Mouse (Mus musculus): ENCODE results near the gene Cilp2. TPM values are rescaled to one million over a fixed set of nuclear protein-coding genes. Genes with fewer than 3 reads are reported as not detected.
A peak's percentile ranks its signal among the peaks of the same experiment; 100 is the strongest.

The Cilp2 gene
- polyA plus RNA-seq, 1 experiment from 2014 or later = 0.02 TPM

- DNase-seq = no peak
- Histone ChIP-seq H3K9ac (replicated peaks) (no peak overlapping the region), H3K4me3 (ENCODE audit: low read depth, low read length) (no peak overlapping the region), H3K4me1 (ENCODE audit: insufficient read depth) (0 out of 2 replicates have a peak, but pooled peaks cover 6% of the 10 kb centered on the region), H3K9me3 (ENCODE audit: low read length) (no peaks in the 10 kb centered on the region), H3K4me2 (ENCODE audit: low read depth, low read length) (no peak overlapping the region), H3K27ac (ENCODE audit: low read depth) (no peak overlapping the region), H3K36me3 (replicated peaks; ENCODE audit: insufficient read depth, low read length) (no peaks in the 10 kb centered on the region), H3K27me3 (ENCODE audit: insufficient read depth, low read length) (no peaks in the 10 kb centered on the region)
- ATAC-seq = peak; percentile 41; the same call in 1 of the 2 replicates
- WGBS (ENCODE audit: insufficient replicate concordance) = 74% methylated on average over 8 of the region's 8 CpGs
- no peak for TF ChIP-seq CTCF (IDR thresholded peaks at IDR 0.05; ENCODE audit: low read depth)
- TF ChIP-seq EP300 (IDR thresholded peaks at IDR 0.05; ENCODE audit: low read depth) = no peak
Observed at GRCm38 (mm10) chr8:69848951-69849350, 38.5 kb downstream of the Cilp2 start.

GRCm38 (mm10) chr8:69847167-69848065 is 40.1 kb downstream of the Cilp2 start:
- ATAC-seq (no peak), DNase-seq (no peak)
- H3K9me3 ChIP-seq (ENCODE audit: low read length) = no peaks in the 10 kb centered on the region
- no peak overlapping the region for H3K9ac ChIP-seq (replicated peaks)
- 70% methylated on average over 3 of the region's 3 CpGs for WGBS (ENCODE audit: insufficient replicate concordance)
- no peak overlapping the region for H3K4me2 ChIP-seq (ENCODE audit: low read depth, low read length)
- no peaks in the 10 kb centered on the region for H3K27me3 ChIP-seq (ENCODE audit: insufficient read depth, low read length)
- H3K4me1 ChIP-seq (ENCODE audit: insufficient read depth) = 0 out of 2 replicates have a peak, but pooled peaks cover 6% of the 10 kb centered on the region
- H3K27ac ChIP-seq (ENCODE audit: low read depth) = no peak overlapping the region
- H3K36me3 ChIP-seq (replicated peaks; ENCODE audit: insufficient read depth, low read length) = no peaks in the 10 kb centered on the region
- H3K4me3 ChIP-seq (ENCODE audit: low read depth, low read length) = no peak overlapping the region
- TF ChIP-seq EP300 (IDR thresholded peaks at IDR 0.05; ENCODE audit: low read depth) (no peak), CTCF (IDR thresholded peaks at IDR 0.05; ENCODE audit: low read depth) (no peak)

GRCm38 (mm10) chr8:69837057-69837682 is 50.3 kb downstream of the Cilp2 start:
- TF ChIP-seq CTCF (IDR thresholded peaks at IDR 0.05; ENCODE audit: low read depth) (no peak), EP300 (IDR thresholded peaks at IDR 0.05; ENCODE audit: low read depth) (no peak)
- WGBS (ENCODE audit: insufficient replicate concordance) = 68% methylated on average over 8 of the region's 8 CpGs
- ATAC-seq (peak; percentile 72), DNase-seq (no peak)
- Histone ChIP-seq H3K36me3 (replicated peaks; ENCODE audit: insufficient read depth, low read length) (no peaks in the 10 kb centered on the region; the same call in 1 of the 2 replicates), H3K27ac (ENCODE audit: low read depth) (no peak overlapping the region), H3K4me1 (ENCODE audit: insufficient read depth) (peaks cover 8% of the 10 kb centered on the region), H3K9me3 (ENCODE audit: low read length) (no peaks in the 10 kb centered on the region), H3K4me2 (ENCODE audit: low read depth, low read length) (no peak overlapping the region), H3K27me3 (ENCODE audit: insufficient read depth, low read length) (no peaks in the 10 kb centered on the region), H3K4me3 (ENCODE audit: low read depth, low read length) (no peak overlapping the region), H3K9ac (replicated peaks) (no peak overlapping the region)

- DNase-seq (peak; percentile 84), ATAC-seq (peak; percentile 87)
- peak within 1 kb of the TSS; percentile 96 for H3K4me2 ChIP-seq (ENCODE audit: low read depth, low read length)
- no peaks in the 10 kb centered on the region for H3K9me3 ChIP-seq (ENCODE audit: low read length)
- TF ChIP-seq EP300 (IDR thresholded peaks at IDR 0.05; ENCODE audit: low read depth) = no peak
- peak; percentile 29 for TF ChIP-seq CTCF (IDR thresholded peaks at IDR 0.05; ENCODE audit: low read depth)
- H3K27me3 ChIP-seq (ENCODE audit: insufficient read depth, low read length) = no peaks in the 10 kb centered on the region
- H3K36me3 ChIP-seq (replicated peaks; ENCODE audit: insufficient read depth, low read length) = no peaks in the 10 kb centered on the region; the same call in 1 of the 2 replicates
- peaks cover 13% of the 10 kb centered on the region for H3K4me1 ChIP-seq (ENCODE audit: insufficient read depth)
- peak within 1 kb of the TSS; percentile 62 for H3K9ac ChIP-seq (replicated peaks)
- H3K27ac ChIP-seq (ENCODE audit: low read depth) = no peak within 1 kb of the TSS; the same call in 1 of the 2 replicates
- WGBS (ENCODE audit: insufficient replicate concordance) = under 1% methylated on average over 37 of the region's 38 CpGs
- peak within 1 kb of the TSS; percentile 60 for H3K4me3 ChIP-seq (ENCODE audit: low read depth, low read length)
Observed at GRCm38 (mm10) chr8:69832298-69832853, 55.1 kb downstream of the Cilp2 start, which contains the start of gene Pbx4. TSS of gene Pbx4 (plus strand) at chr8:69832491.

Other genes starting within 250 kb of the Cilp2 start
- 0.28 and 0.32 TPM in 2 replicates for gene Zfp964, start 233.2 kb downstream of the Cilp2 start, polyA plus RNA-seq (2015; fragmentation: Nextera tagmentation; extraction: Ambion mirVana)
- gene Zfp869, start 177.0 kb downstream of the Cilp2 start, polyA plus RNA-seq (2015; fragmentation: Nextera tagmentation; extraction: Ambion mirVana) = 6.8 and 7.9 TPM in 2 replicates
- 2.1 and 2.3 TPM in 2 replicates for gene Zfp963, start 137.7 kb downstream of the Cilp2 start, polyA plus RNA-seq (2015; fragmentation: Nextera tagmentation; extraction: Ambion mirVana)
- gene Gm20422, start 112.8 kb downstream of the Cilp2 start, polyA plus RNA-seq (2015; fragmentation: Nextera tagmentation; extraction: Ambion mirVana) = 0.18 and 0.86 TPM in 2 replicates
- 12.9 and 13.8 TPM in 2 replicates for gene Atp13a1, start 96.5 kb downstream of the Cilp2 start, polyA plus RNA-seq (2015; fragmentation: Nextera tagmentation; extraction: Ambion mirVana)
- gene Zfp866, start 96.5 kb downstream of the Cilp2 start, polyA plus RNA-seq (2015; fragmentation: Nextera tagmentation; extraction: Ambion mirVana) = 3.6 and 4.6 TPM in 2 replicates
- 6.2 and 7.4 TPM in 2 replicates for gene Gmip, start 79.0 kb downstream of the Cilp2 start, polyA plus RNA-seq (2015; fragmentation: Nextera tagmentation; extraction: Ambion mirVana)
- 0.04 and 0.05 TPM in 2 replicates for gene Lpar2, start 65.3 kb downstream of the Cilp2 start, polyA plus RNA-seq (2015; fragmentation: Nextera tagmentation; extraction: Ambion mirVana)
- gene Pbx4, start 55.2 kb downstream of the Cilp2 start, polyA plus RNA-seq (2015; fragmentation: Nextera tagmentation; extraction: Ambion mirVana) = 2.3 and 2.7 TPM in 2 replicates
- 1.3 and 1.7 TPM in 2 replicates for gene Tssk6, start 14.5 kb upstream of the Cilp2 start, polyA plus RNA-seq (2015; fragmentation: Nextera tagmentation; extraction: Ambion mirVana)
- 152 TPM in 2 replicates for gene Ndufa13, start 14.9 kb upstream of the Cilp2 start, polyA plus RNA-seq (2015; fragmentation: Nextera tagmentation; extraction: Ambion mirVana)
- 0.72 and 0.89 TPM in 2 replicates for gene Yjefn3, start 15.0 kb upstream of the Cilp2 start, polyA plus RNA-seq (2015; fragmentation: Nextera tagmentation; extraction: Ambion mirVana)
- 19.5 and 20.7 TPM in 2 replicates for gene Gatad2a, start 108.7 kb upstream of the Cilp2 start, polyA plus RNA-seq (2015; fragmentation: Nextera tagmentation; extraction: Ambion mirVana)
- gene Mau2, start 155.0 kb upstream of the Cilp2 start, polyA plus RNA-seq (2015; fragmentation: Nextera tagmentation; extraction: Ambion mirVana) = 11.1 and 12.2 TPM in 2 replicates
- 11.7 and 11.8 TPM in 2 replicates for gene Sugp1, start 155.1 kb upstream of the Cilp2 start, polyA plus RNA-seq (2015; fragmentation: Nextera tagmentation; extraction: Ambion mirVana)
- gene Tm6sf2, start 185.2 kb upstream of the Cilp2 start, polyA plus RNA-seq (2015; fragmentation: Nextera tagmentation; extraction: Ambion mirVana) = 32.5 and 38.7 TPM in 2 replicates
- 0.02 TPM in 1 of 2 replicates, not detected in the other for gene Hapln4, start 195.8 kb upstream of the Cilp2 start, polyA plus RNA-seq (2015; fragmentation: Nextera tagmentation; extraction: Ambion mirVana)
- not detected in 2 replicates for gene Ncan, start 233.2 kb upstream of the Cilp2 start, polyA plus RNA-seq (2015; fragmentation: Nextera tagmentation; extraction: Ambion mirVana)
- gene Nr2c2ap, start 243.6 kb upstream of the Cilp2 start, polyA plus RNA-seq (2015; fragmentation: Nextera tagmentation; extraction: Ambion mirVana) = 13.5 and 14.9 TPM in 2 replicates

Data from liver, postnatal 0 days (tissue).